Mouse (Mus musculus) lung, postnatal 36 days (tissue): ENCODE data around the gene Cdc14b.

Experiments used
- DNase-seq: peaks from one replicate; pipeline ENCODE4 v3.0.0; 2022; ENCODE audit warnings: mixed read lengths

The Cdc14b gene

GRCm38 (mm10) chr13:64274879-64275753, at the start of gene Cdc14b:
Cdc14b (minus strand) TSS chr13:64275290.
- peak; percentile 84 for DNase-seq

GRCm38 (mm10) chr13:64322561-64323281, 47.6 kb upstream of the Cdc14b start:
- no peak for DNase-seq

- peak; percentile 19 for DNase-seq
Observed at GRCm38 (mm10) chr13:64320334-64320733, 45.2 kb upstream of the Cdc14b start.

- DNase-seq, result no peak
Observed at GRCm38 (mm10) chr13:64319782-64320181, 44.7 kb upstream of the Cdc14b start.

- peak; percentile 38 for DNase-seq
Observed at GRCm38 (mm10) chr13:64318355-64318754, 43.3 kb upstream of the Cdc14b start.

GRCm38 (mm10) chr13:64315483-64316050, 40.5 kb upstream of the Cdc14b start:
- peak; percentile 79 for DNase-seq

- DNase-seq, result no peak
Observed at GRCm38 (mm10) chr13:64314041-64314440, 39.0 kb upstream of the Cdc14b start.

- DNase-seq, result no peak
Observed at GRCm38 (mm10) chr13:64312916-64313289, 37.8 kb upstream of the Cdc14b start.

- peak; percentile 94 for DNase-seq
Observed at GRCm38 (mm10) chr13:64312024-64312915, 37.2 kb upstream of the Cdc14b start, which contains the start of gene Aaed1. Aaed1 (minus strand) TSS chr13:64312710.

GRCm38 (mm10) chr13:64311266-64311665, 36.2 kb upstream of the Cdc14b start:
- DNase-seq, result peak; percentile 56

- peak; percentile 23 for DNase-seq
Observed at GRCm38 (mm10) chr13:64310585-64310984, 35.5 kb upstream of the Cdc14b start.

GRCm38 (mm10) chr13:64309842-64310241, 34.8 kb upstream of the Cdc14b start:
- DNase-seq, result no peak

GRCm38 (mm10) chr13:64309036-64309435, 33.9 kb upstream of the Cdc14b start:
- DNase-seq, result no peak

- no peak for DNase-seq
Observed at GRCm38 (mm10) chr13:64307508-64307907, 32.4 kb upstream of the Cdc14b start.

GRCm38 (mm10) chr13:64306078-64306477, 31.0 kb upstream of the Cdc14b start:
- DNase-seq, result peak; percentile 65

GRCm38 (mm10) chr13:64299069-64299468, 24.0 kb upstream of the Cdc14b start:
- no peak for DNase-seq

GRCm38 (mm10) chr13:64286791-64287190, 11.7 kb upstream of the Cdc14b start:
- no peak for DNase-seq

GRCm38 (mm10) chr13:64286321-64286720, 11.2 kb upstream of the Cdc14b start:
- DNase-seq, result no peak

GRCm38 (mm10) chr13:64284676-64285075, 9.6 kb upstream of the Cdc14b start:
- DNase-seq, result no peak

GRCm38 (mm10) chr13:64280940-64281339, 5.8 kb upstream of the Cdc14b start:
- DNase-seq, result no peak

- DNase-seq, result no peak
Observed at GRCm38 (mm10) chr13:64275754-64276127, 651 bp upstream of the Cdc14b start.
